Mouse (Mus musculus) left cerebral cortex, postnatal 25 days (tissue): Measurements from ENCODE around the gene Glipr1. TPM values are rescaled to one million over a fixed set of nuclear protein-coding genes. Genes with fewer than 3 reads are reported as not detected.
A peak's percentile ranks its signal among the peaks of the same experiment; 100 is the strongest.

Experiments
- DNase-seq, 2 experiments: peaks; one replicate each; pipeline ENCODE4 v3.0.0; 2022; ENCODE audit warnings: low spot score in 2 of 2, mixed read lengths in 1 of 2
- intact Hi-C: fragments of 180-260 bp; cut with DNase I; formaldehyde crosslinking; loops from one replicate; pipeline ENCODE4 v1.15.1; 2025
- total RNA-seq, 2 experiments: library from RNA; stranded (reverse); gene quantifications; 2 replicates each; pipeline ENCODE4 v1.2.3; 2021

Glipr1 gene
- total RNA-seq, 2 experiments from 2014 or later, result 0.78 to 1.6 TPM

GRCm38 (mm10) chr10:111972542-111973361, 29.7 kb downstream of the Glipr1 start, which contains the start of gene Krr1:
Gene Krr1 (plus strand): TSS chr10:111972664.
- intact Hi-C loops, result no loop called here
- peak; percentile 86 to 96 for DNase-seq

DNA sequence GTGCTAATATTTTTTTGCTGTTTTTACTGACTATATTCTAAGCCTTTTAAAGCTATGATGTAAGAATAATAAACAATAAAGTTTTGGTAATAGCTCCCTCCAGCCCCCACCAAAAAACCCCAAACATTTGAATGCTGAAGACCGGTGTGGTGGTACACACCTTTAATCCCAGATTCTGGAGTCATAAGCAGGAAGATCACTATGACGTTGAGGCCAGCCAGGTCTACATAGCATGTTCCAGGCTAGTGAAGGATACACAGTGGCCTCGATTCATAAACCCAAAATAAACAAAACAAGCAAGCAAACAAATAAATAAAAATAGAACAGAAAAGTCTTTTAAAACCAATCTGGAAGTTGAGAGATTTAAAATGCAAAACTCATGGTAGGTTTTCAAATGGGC, 30.5 kb downstream of the Glipr1 start:
- DNase-seq, result no peak
- intact Hi-C loops, result no loop called here

GRCm38 (mm10) chr10:111966394-111966793, 36.0 kb downstream of the Glipr1 start:
- DNase-seq, result no peak
- intact Hi-C loops, result no loop called here

GRCm38 (mm10) chr10:111960459-111960858, 42.0 kb downstream of the Glipr1 start:
- intact Hi-C loops, result no loop called here
- DNase-seq, result no peak

GRCm38 (mm10) chr10:111959353-111959752, 43.1 kb downstream of the Glipr1 start:
- intact Hi-C loops, result loop anchor here (5.0 kb wide), 1 partner anchor 652 kb away; no protein-coding TSS in a partner anchor
- no peak for DNase-seq

DNA sequence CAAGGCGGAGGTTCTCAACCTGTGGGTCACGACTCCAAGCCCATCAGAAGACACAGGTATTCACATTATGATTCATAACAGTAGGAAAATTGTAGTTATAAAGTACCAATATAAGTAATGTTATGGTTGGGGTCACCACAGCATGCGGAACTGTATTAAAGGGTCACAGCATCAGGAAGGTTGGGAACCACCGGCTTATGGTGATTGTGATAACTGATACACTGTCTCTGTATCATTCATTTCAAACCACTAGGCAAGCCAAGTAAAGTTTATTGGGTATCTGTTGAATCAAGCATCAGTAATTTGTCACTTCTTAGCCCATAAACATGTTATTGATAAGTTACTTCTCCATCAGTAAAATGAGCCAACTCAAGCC, 44.4 kb downstream of the Glipr1 start:
- DNase-seq, result no peak
- intact Hi-C loops, result loop anchor here (5.0 kb wide), 1 partner anchor 651 kb away; no protein-coding TSS in a partner anchor

DNA sequence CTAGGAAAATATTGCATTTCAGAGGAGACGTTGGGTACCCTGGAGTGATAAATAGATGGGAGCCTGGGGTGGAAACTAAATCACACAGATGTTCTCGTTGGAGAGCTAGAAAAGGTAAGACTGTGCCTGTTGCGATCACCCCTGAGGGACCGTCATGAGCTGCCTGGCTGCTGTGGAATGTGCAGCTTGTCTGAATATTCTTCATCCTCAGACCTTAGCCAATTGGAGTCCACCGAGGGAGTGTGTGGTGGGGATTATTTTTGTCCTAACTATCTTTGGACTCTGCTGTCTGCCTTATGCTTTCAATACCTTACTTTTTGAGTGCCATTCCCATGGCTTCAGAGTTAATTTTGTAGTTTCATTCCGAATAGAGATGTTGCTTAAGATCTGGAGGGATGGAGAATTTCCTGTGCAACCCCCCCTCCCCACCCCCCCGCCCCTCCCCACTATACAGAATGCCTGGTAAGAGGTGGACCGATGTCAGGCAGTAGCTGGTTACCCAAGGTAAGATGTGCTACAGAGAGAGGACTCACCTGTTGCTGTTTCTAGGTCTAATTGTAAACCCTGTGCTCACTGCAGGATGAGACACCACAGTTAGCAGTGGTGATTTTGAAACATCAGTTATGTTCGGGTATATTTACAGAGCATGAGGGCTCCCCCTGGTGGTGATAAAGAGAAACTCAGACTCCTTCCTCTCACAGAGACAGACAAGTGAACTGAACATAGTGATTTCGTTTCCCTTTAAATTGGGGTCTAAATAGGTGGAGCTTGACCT, 45.0 kb downstream of the Glipr1 start:
- intact Hi-C loops, result loop anchor here (1.0 to 5.0 kb wide), 2 partner anchors 454 to 650 kb away; no protein-coding TSS in a partner anchor
- DNase-seq, result peak; percentile 75 to 89

GRCm38 (mm10) chr10:111955836-111956235, 46.6 kb downstream of the Glipr1 start:
- intact Hi-C loops, result loop anchor here (5.0 kb wide), 1 partner anchor 649 kb away; no protein-coding TSS in a partner anchor
- no peak for DNase-seq

- intact Hi-C loops, result no loop called here
Observed at GRCm38 (mm10) chr10:111949008-111949407, 53.4 kb downstream of the Glipr1 start.

DNA sequence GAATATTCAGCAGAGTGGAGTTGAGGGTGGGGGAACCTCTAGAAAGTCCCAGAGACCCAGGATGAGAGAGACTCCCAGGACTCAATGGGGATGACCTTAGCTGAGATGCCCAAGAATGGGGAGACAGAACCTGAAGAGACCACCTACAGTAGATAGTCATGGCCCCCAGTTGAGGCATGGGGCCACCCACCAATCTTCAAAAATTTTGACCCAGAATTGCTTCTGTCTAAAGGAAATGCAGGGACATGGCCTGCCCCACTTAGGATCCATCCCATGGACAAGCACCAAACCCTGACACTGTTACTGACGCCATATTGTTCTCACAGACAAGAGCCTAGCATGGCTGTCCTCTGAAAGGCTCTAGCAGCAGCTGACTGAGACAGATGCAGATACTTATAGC, 54.4 kb downstream of the Glipr1 start:
- intact Hi-C loops, result no loop called here
- no peak for DNase-seq

More at GRCm38 (mm10) chr10:111949008-111949407, 53.4 kb downstream of the Glipr1 start:
- no peak for DNase-seq

DNA sequence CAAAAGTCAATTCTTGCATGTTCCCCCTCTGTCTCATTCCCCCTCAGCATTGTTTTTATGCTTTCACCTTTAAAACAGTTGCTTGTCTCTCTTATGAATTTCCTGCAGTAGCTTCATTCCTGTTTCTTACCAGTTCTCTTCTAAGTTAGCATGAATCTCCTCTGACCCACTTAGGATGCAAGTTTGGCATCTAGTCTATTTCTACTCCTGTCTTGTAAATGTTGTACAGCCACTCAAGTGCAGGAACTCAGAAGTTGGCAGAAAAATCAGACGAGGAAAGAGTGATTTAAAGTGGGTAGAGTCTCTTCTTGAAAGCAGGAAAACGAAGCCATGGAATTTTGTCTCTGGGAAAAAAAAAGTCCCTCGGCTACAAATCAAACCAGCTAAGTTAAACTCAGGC, 56.9 kb downstream of the Glipr1 start:
- intact Hi-C loops, result no loop called here

DNA sequence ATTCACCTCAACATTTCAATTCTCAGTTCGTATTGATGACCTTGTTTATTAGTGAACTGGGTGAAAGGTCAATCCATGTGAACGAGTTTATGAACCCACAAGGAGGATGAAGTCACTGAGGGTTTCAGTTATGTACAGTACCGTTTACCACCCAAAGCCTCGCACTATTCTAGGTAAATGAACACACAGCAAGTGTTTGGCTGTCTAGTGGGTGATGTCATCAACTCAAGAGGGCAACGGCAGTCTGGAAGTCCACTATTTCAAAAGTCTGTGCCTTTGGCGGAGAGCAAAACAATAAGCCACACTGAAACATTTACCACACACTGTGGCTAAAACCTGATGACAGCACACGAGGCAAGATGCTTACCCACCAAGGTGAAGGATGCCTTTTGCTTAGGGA, 59.4 kb downstream of the Glipr1 start:
- intact Hi-C loops, result no loop called here

More for the DNA sequence above, 56.9 kb downstream of the Glipr1 start:
- DNase-seq, result peak in 1 of 2 experiments; percentile 41

DNA sequence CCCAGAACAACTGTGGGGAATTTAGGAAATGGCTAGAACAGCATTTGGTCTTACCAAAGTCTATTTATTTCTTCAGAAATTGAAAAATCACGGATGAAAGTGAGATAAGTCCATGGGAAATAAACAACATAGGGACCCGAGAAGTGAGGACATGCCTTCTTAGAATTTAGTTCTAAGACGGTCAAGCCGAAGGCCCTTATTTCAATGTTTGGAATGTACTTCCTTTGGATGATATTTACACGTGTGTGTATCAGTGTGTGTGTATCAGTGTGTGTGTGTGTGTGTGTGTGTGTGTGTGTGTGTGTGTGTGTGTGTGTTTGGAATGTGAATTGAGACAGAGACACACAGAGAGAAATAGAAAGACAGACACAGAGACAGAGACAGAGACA, 65.3 kb downstream of the Glipr1 start:
- no peak for DNase-seq
- intact Hi-C loops, result no loop called here

More for the DNA sequence above, 59.4 kb downstream of the Glipr1 start:
- no peak for DNase-seq

DNA sequence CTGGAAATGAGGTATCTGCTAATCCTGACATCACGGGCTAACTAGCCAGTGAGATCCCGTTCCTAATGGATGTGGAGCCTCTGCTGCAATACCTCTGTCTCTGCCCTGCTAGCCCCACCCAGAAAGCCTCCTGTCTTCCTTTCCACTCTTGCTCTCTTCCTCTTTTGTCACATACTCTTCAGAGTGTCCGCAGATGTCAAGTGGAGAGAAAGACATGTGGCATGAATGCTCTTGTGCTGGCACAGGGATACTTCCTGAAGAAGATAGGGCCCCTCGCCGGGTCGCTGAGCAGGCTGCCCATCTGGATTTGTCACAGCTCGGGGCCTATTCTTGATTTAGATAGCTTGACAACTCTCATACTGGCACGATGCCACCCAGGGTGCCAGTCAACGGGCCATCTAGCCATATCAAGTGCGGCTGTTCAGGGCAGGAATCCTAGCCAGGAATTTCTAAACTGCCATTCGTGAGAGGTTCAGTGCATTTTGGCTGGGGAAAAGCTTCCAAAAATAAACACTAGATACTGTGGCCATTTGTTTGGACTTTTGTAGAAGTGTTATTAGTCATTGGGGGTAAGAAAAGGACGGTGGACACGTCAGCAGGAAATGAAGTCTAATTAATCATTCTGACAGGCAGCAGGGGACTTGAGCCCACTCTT, 65.8 kb downstream of the Glipr1 start:
- intact Hi-C loops, result no loop called here
- DNase-seq, result no peak

DNA sequence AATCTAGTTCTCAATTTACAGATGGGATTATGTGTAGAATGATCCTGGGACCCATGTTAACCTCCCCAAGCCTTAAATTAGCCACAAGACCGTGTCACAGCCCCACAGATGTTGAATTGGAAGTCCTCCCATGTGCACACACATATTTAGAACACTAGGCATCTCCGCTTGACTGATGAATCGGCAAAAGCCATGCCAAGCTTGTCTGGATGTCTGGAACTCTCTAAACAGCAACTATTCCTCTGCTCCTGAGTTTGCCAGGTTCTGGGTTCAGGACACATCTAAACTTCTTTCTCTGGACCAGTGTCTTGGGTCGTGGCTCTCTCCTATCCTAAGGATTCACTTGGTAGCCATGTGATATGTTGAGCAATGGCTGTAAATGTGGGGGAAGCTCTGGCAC, 66.4 kb downstream of the Glipr1 start:
- no peak for DNase-seq
- intact Hi-C loops, result no loop called here

Other genes with a start within 250 kb of the Glipr1 start
- 10 to 100 TPM; 32.6 to 39.8 TPM for gene Krr1, start 30.0 kb downstream of the Glipr1 start, total RNA-seq
- not detected for gene Glipr1l1, start 57.6 kb upstream of the Glipr1 start, total RNA-seq
- gene Glipr1l2, start 80.7 kb upstream of the Glipr1 start, total RNA-seq, result not detected
- gene Glipr1l3, start 157.7 kb upstream of the Glipr1 start, total RNA-seq, result not detected
- under 1 TPM; 0.21 to 0.23 TPM for gene Caps2, start 161.0 kb upstream of the Glipr1 start, total RNA-seq